Mouse (Mus musculus) spleen, adult 2 months (tissue): ENCODE results near the gene Cst10. TPM values are rescaled to one million over a fixed set of nuclear protein-coding genes. Genes with fewer than 3 reads are reported as not detected.

Source experiments
- DNase-seq, 2 experiments: peaks; one replicate each; pipeline versions ENCODE4 v3.0.0 to v3.0.0-alpha.2; 2012 to 2021; ENCODE audit warnings: low spot score in 2 of 2, low read depth in 1 of 2
- H3K27ac ChIP-seq: fragments of 200-500 bp; 2 replicates; pipeline ENCODE4 v1.5.1; 2012; ENCODE audit warnings: low read length, inconsistent platforms; ENCODE audit not compliant: insufficient read depth
- H3K27me3 ChIP-seq: fragments of 200-500 bp; 2 replicates; pipeline ENCODE4 v1.6.1; 2012; ENCODE audit warnings: mild to moderate bottlenecking, moderate library complexity, low read length, inconsistent platforms; ENCODE audit not compliant: control insufficient read depth, insufficient read depth
- H3K36me3 ChIP-seq: fragments of 200-500 bp; 2 replicates; pipeline ENCODE4 v1.6.1; 2012; ENCODE audit warnings: mild to moderate bottlenecking, low read length, inconsistent platforms; ENCODE audit not compliant: control insufficient read depth, insufficient read depth
- H3K4me1 ChIP-seq: fragments of 200-500 bp; 2 replicates; pipeline ENCODE4 v1.6.1; 2011; ENCODE audit warnings: inconsistent platforms; ENCODE audit not compliant: control insufficient read depth, insufficient read depth, insufficient read length
- H3K4me3 ChIP-seq: fragments of 200-500 bp; 2 replicates; pipeline ENCODE4 v1.5.1; 2011; ENCODE audit warnings: mild to moderate bottlenecking, inconsistent platforms; ENCODE audit not compliant: insufficient read depth, insufficient read length; ENCODE audit errors: extremely low read depth
- CTCF ChIP-seq: fragments of 200-500 bp; IDR thresholded peaks from 2 replicates; pipeline ENCODE4 v1.5.1; 2011; ENCODE audit warnings: mild to moderate bottlenecking, inconsistent platforms; ENCODE audit not compliant: insufficient read depth, insufficient read length, insufficient replicate concordance; ENCODE audit errors: extremely low read depth
- POLR2A ChIP-seq: fragments of 200-500 bp; IDR thresholded peaks from 2 replicates; pipeline ENCODE4 v1.6.1; 2011; ENCODE audit warnings: low read depth, low read length, inconsistent platforms
- WGBS: fragments of 180-500 bp; shearing (Covaris S2); methylation state at CpG from one replicate; pipeline ENCODE4 v1.1.7; 2018; 5-methylcytosine and 5-hydroxymethylcytosine counted together
- polyA plus RNA-seq: library from polyadenylated mRNA; depleted of rRNA; stranded (reverse); fragments of >200 nt; gene quantifications from 2 replicates; pipeline ENCODE4 v1.2.3, GENCODE M21; 2012; rRNA removed

The Cst10 gene
- polyA plus RNA-seq = not detected in 2 replicates

GRCm38 (mm10) chr2:149404757-149405156, at the start of gene Cst10:
Cst10 (plus strand) TSS chr2:149405057.
- no peaks in the 10 kb centered on the region for H3K4me1 ChIP-seq
- WGBS = 79% methylated on average over 1 of the region's 1 CpGs
- H3K36me3 ChIP-seq = no peaks in the 10 kb centered on the region
- H3K27me3 ChIP-seq = no peaks in the 10 kb centered on the region
- H3K4me3 ChIP-seq = no peak within 1 kb of the TSS
- DNase-seq = no peak
- H3K27ac ChIP-seq = no peak within 1 kb of the TSS
- no peak for TF ChIP-seq CTCF
- TF ChIP-seq POLR2A = no peak

DNA sequence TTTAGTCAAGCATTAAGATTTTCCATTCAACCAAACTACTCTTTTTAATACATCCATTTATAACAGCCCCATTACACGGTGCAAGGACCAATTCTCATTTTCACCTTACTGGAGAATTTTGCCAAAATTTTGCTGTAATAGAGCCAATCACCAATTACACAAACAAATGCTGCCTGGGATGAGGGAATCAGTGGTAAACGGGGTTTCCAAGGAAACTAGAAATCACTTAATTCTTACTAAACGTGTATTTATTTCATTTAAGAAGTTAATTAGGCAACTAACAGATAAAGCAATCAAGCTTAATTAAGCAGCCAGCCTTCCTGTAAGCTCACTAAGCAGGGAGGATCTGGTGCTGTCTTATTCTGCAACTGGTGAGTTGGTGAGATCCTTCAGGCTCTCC, 11.9 kb upstream of the Cst10 start:
- H3K4me3 ChIP-seq = no peak overlapping the region
- no peak overlapping the region for H3K27ac ChIP-seq
- no peaks in the 10 kb centered on the region for H3K36me3 ChIP-seq
- 58% methylated on average over 3 of the region's 3 CpGs for WGBS
- no peak for DNase-seq
- H3K4me1 ChIP-seq = no peaks in the 10 kb centered on the region
- no peak for TF ChIP-seq POLR2A
- TF ChIP-seq CTCF = no peak
- H3K27me3 ChIP-seq = no peaks in the 10 kb centered on the region

GRCm38 (mm10) chr2:149422564-149422963, 17.7 kb downstream of the Cst10 start:
- no peak for DNase-seq
- Histone ChIP-seq H3K4me3 (no peak overlapping the region), H3K4me1 (no peaks in the 10 kb centered on the region), H3K36me3 (no peaks in the 10 kb centered on the region), H3K27ac (no peak overlapping the region), H3K27me3 (no peaks in the 10 kb centered on the region)
- WGBS = 31% methylated on average over 3 of the region's 4 CpGs
- TF ChIP-seq POLR2A (no peak), CTCF (no peak)
